Mouse (Mus musculus) lung, adult 2 months (tissue): ENCODE measurements around the gene Itm2c.

Experiments
- CTCF ChIP-seq: fragments of 200-500 bp; IDR thresholded peaks from 2 replicates; pipeline ENCODE4 v1.5.1; 2011; ENCODE audit warnings: mild to moderate bottlenecking, low read length, control low read depth; ENCODE audit not compliant: insufficient read depth
- POLR2A ChIP-seq: fragments of 200-500 bp; IDR thresholded peaks from 2 replicates; pipeline ENCODE4 v1.6.1; 2011; ENCODE audit warnings: low read depth, mild to moderate bottlenecking, control low read depth, low read length, borderline replicate concordance; ENCODE audit errors: extremely low read depth

DNA sequence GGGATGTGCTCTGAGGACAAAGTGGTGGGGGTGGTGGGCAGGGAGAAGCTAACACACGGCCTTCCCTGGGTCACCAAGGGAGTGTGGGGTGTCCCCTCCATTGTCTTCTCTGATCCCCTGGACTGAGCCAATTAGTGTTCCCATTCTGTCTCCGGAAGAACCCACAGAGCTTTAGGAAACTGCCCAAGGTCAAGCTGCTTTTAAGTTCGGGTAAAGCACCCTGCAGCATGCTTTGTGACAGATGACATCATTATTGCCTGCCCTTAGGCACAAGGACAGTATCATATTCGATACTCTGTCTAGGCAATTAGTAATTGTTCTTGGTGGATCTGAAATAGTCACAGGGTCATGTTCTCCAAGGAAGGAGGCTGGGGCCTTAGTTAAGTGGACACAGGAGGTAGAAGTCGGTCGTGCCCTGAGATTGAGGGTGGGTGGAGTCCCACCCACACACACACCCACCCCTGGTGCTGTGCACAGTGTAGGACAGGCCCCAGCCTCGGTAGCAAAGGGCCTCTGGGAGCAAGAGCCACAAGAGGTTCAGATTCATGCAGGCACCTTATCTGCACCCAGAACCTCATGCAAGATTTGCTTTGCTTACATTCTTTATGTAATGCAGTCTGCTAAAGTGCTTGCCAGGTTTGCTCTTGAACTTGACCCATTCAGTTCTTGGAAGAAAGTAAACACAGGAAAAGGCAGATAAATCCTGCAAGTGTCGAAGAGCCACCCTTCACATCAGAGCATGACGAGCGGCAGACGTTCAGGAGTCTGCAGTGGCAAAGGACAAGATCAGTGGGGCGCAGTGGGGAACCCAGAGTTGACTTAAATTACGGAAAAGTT, 14.9 kb downstream of the Itm2c start:
- TF ChIP-seq POLR2A (no peak), CTCF (no peak)
